Mouse (Mus musculus): ENCODE measurements around the gene Mfap3l.
"Not testable (repeated sequence)": the region's sequence is repeated elsewhere in the genome, so short reads cannot be mapped to it uniquely, and the experiment has no call there.

Gene Mfap3l

GRCm38 (mm10) chr8:60632250-60632932 lies at the start of gene Mfap3l:
TSS of gene Mfap3l (plus strand) at chr8:60632827.
- in situ Hi-C loops (cut with MboI, MseI): loop anchor here (25.0 kb wide), 1 partner anchor 905 kb away; no protein-coding TSS in a partner anchor

DNA sequence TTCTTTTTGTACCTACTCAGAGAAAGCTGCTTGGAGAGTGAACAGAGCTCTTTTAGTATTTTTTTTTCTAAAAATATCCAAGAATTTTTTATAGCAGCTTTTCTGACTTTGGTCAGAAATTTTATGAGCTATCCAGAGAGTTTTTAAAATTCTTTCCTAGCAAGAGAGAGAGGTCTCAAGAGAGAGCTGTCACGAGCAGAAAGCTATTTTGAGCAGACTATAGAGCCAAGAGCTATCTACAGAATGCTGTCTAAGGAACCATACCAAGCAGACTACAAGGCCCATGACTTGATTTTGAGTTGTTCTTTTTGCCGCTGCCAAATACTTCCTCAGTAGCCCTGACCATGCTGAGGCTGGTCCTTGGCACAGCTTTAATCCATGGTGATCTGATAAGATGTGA lies 49.3 kb upstream of the Mfap3l start:
- in situ Hi-C loops (cut with MboI, MseI): no loop called here

DNA sequence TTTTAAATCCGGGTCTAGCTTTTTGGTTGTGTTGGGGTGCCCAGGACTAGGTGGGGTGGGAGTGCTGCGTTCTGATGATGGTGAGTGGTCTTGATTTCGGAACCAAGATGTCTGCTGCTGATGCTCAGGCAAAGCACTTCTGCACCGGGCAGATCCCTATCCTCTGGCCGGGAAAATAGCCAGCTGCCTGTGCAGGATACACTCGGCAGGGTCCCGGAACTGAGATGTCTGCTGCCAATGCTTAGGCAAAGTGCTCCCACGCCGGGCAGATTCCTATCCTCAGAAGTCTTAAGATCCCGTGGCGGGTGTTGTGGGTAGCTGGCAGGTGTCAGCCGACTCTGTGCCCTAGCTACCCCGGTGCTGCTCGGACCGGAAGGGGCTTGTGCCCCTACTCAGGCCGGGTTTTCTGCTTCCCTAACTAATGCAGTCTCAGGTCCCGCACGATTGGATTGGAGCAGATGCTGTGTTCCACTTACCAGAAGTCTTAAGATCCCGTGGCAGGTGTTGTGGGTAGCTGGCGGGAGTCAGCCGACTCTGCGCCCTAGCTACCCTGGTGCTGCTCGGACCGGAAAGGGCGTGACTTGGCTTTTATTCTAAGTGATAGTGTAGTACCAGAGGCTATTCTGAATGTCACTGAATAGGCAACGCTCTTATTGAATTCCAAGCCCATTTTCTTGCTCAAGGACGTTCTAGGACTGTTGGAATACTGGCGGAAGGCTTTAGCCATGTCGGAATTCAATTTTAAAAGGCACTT lies 41.1 kb upstream of the Mfap3l start:
- in situ Hi-C loops (cut with MboI, MseI): not testable (repeated sequence)

DNA sequence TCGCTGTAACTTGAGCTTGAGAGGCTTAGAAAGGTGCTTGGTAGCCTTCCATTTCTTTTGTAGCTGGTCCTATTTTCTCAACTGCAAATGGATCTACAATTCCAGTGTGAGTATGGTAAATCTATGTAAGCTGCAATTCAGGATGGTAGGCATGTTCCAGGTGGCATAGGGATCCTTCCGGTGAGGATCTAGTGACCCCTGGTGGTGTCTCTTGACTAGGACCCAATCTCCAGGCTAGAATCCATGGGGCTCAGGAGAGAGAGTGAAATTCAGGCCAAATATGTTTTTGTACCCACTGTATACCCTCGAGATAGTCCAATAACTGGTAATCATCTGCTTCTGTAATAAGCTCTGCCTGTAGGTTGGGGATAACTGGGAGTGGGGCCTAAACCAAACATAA lies 37.9 kb upstream of the Mfap3l start:
- in situ Hi-C loops (cut with MboI, MseI): no loop called here

DNA sequence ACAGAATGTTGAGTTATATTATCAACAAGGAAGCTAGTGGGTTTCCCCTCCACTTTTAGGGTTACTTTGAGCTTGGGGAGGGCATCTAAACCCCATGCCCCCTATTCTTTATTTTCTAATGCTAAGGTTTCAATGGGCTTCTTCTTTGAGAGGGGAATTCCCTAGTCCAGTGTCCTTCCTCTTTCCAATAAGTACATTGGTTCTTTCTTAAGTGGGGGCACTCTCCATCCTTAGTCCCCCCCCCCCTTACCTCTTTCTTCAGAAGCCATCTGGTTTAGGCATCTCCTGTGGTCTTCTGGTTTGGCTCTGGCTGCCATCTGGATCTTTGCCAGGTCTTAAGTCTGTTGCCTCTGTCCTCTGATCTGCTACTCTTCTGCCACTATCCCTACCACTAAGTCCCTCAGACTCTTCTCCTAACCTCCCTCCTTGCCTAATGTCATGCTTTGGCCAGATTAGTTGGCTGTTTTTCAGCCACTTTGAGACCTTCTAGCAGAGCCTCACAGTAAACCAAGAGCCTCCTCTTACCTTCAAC lies 21.0 kb upstream of the Mfap3l start:
- in situ Hi-C loops (cut with MboI, MseI): no loop called here

DNA sequence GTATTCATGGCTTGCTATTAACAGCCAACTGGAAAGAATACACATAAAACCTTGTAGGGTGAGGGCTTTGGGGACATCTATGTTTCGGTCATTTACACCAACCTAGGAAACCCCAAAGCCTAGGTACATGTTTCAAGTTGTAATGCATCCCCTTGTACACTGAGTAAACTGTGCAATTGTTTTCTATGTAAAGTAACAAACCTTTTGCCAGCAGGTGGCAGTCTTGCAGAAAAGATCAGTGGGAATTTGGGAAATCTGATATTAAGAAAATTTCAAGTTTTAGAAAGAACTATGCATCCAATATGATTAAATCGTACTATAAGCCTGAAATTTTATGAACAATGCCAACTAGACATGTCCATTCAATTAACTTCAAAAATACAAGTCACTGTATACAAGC lies 15.7 kb upstream of the Mfap3l start:
- in situ Hi-C loops (cut with MboI, MseI): no loop called here

DNA sequence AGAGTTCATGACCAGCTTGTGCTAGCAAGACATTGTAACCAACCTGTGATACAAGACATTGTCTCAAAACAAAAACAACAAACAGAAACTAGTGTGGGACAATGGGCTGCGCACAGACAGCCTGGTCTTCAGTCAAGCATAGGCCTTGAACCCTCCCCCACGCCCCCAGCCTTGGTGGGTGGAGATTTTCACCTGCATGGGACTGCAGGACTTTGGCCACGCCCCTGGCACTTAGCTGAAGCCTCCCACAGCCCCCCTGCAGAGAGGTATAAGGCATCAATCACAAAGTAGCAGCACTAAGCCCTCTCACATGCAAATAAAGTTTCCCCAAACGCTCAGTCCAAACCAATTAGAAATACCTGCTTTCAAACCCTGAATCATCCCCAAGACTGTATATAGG lies 11.1 kb upstream of the Mfap3l start:
- in situ Hi-C loops (cut with MboI, MseI): loop anchor here (5.0 kb wide), 1 partner anchor 251 kb away; no protein-coding TSS in a partner anchor

- in situ Hi-C loops (cut with MboI, MseI): loop anchor here (5.0 kb wide), 1 partner anchor 250 kb away; no protein-coding TSS in a partner anchor
Measured at GRCm38 (mm10) chr8:60622056-60622455, 10.6 kb upstream of the Mfap3l start.

GRCm38 (mm10) chr8:60623438-60623837 lies 9.2 kb upstream of the Mfap3l start:
- in situ Hi-C loops (cut with MboI, MseI): loop anchor here (5.0 kb wide), 1 partner anchor 249 kb away; no protein-coding TSS in a partner anchor

DNA sequence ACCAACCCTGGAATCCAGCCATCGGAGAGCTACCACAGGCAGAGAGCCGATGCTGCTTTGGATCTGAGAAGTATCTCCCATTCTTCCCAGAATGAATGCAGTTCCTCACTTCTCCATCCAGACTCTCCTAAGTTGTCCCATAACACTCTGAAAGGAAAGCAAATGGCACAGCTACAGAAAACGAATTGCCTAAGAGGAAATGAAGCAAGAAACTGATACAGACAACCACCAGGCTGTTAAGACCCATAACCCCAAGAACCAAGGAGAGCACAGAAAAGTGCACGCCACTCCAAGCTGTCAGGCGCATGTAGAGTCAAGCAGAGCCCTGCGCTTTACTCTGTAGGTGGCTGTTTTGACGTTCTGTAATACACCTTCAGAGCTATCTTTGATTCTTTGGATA lies 7.9 kb upstream of the Mfap3l start:
- in situ Hi-C loops (cut with MboI, MseI): loop anchor here (5.0 to 25.0 kb wide), 2 partner anchors 248 to 913 kb away; no protein-coding TSS in a partner anchor

DNA sequence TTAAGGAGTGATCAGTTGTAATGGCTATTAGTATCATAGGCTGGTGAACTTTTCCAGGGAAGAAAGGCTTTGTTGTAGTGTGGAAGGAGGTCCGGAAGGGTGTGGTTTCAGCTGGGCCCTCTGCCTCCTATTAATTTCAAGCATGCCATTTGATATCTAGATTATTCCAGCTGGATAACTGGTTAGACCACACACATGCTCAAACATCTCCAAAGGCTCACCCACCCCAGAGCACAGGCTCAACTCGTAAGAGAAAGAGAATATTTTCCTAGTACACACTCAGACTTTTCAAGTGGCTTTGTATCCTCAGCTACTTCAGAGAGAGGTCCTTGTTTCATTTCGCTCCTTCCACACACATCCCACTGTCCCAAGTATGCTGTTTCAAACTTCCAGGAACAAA lies 4.7 kb upstream of the Mfap3l start:
- in situ Hi-C loops (cut with MboI, MseI): loop anchor here (25.0 kb wide), 1 partner anchor 909 kb away; no protein-coding TSS in a partner anchor

DNA sequence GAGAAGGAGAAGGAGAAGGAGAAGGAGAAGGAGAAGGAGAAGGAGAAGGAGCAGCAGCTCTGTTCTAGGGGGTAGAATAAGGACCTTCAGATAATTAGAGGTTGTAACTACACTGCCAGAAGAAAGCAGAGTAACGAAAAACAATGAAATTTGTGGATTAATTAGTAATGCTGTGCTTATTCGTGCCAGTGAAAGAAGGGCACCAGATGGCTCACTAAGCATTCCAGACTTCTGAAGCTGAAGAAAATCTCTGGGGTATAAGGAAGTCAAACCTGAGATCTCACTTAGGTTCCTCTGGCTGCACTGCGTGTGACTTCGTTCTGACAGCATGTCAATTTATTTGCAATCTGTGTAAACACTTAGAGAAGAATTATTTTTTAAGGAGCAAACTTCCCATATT lies 3.6 kb upstream of the Mfap3l start:
- in situ Hi-C loops (cut with MboI, MseI): loop anchor here (25.0 kb wide), 1 partner anchor 908 kb away; no protein-coding TSS in a partner anchor

- in situ Hi-C loops (cut with MboI, MseI): loop anchor here (25.0 kb wide), 1 partner anchor 906 kb away; no protein-coding TSS in a partner anchor
Measured at GRCm38 (mm10) chr8:60631504-60631934, 1.1 kb upstream of the Mfap3l start.

GRCm38 (mm10) chr8:60632933-60633655 lies 467 bp downstream of the Mfap3l start:
- in situ Hi-C loops (cut with MboI, MseI): loop anchor here (25.0 kb wide), 1 partner anchor 904 kb away; no protein-coding TSS in a partner anchor

- in situ Hi-C loops (cut with MboI, MseI): loop anchor here (25.0 kb wide), 1 partner anchor 902 kb away; no protein-coding TSS in a partner anchor
Measured at GRCm38 (mm10) chr8:60634921-60635320, 2.3 kb downstream of the Mfap3l start.

GRCm38 (mm10) chr8:60635846-60636245 lies 3.2 kb downstream of the Mfap3l start:
- in situ Hi-C loops (cut with MboI, MseI): loop anchor here (25.0 kb wide), 1 partner anchor 901 kb away; no protein-coding TSS in a partner anchor

DNA sequence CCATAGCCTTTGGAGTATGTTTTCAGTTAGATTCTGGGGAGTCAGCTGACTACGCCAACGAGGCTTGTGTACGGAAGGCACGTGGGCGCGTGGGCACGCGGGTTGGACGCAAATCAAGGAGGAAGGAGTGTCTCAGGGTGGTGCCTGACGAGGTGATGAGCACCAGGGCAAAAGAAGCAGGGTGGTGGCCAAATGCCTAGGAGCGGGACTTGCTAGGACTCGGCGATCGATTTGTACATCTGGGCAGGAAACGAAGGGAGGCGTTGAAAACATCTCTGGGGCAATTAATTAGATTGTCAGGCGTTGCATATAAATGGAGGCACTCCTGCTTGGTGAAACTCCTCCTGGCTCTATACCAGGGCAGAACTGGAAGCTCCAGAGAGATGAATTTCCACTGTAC lies 7.4 kb downstream of the Mfap3l start:
- in situ Hi-C loops (cut with MboI, MseI): loop anchor here (25.0 kb wide), 1 partner anchor 897 kb away; no protein-coding TSS in a partner anchor

DNA sequence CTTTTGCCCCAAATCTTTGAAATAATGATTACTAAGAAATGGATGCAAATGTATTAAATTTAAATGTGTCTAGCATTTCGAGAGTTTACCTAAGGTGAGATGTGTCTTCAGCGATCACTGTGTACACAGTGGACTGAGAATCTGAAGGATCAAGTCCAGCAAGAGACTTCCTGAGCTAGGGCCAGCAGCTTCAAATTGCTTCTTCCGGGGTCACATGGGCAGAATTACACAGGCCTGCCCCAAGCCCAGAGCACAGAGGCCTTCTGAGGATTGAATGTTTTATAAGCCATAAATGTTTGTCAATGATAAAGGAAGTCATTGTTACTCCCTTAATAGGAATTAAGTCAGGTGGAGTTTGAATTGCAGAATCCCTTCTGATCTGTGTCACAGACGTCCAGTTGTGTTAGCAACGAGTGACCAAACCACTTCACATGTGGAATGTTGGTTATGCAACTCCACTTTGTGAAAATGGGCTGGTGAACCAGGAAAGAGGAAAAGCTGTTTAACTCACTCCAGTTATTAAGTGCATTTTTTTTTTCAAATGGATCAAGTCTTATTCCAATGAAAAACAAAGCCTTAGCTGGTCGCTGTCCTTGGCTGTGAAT lies 10.9 kb downstream of the Mfap3l start:
- in situ Hi-C loops (cut with MboI, MseI): loop anchor here (25.0 kb wide), 1 partner anchor 894 kb away; no protein-coding TSS in a partner anchor

- in situ Hi-C loops (cut with MboI, MseI): loop anchor here (25.0 kb wide), 1 partner anchor 892 kb away; no protein-coding TSS in a partner anchor
Measured at GRCm38 (mm10) chr8:60645164-60645563, 12.5 kb downstream of the Mfap3l start.

DNA sequence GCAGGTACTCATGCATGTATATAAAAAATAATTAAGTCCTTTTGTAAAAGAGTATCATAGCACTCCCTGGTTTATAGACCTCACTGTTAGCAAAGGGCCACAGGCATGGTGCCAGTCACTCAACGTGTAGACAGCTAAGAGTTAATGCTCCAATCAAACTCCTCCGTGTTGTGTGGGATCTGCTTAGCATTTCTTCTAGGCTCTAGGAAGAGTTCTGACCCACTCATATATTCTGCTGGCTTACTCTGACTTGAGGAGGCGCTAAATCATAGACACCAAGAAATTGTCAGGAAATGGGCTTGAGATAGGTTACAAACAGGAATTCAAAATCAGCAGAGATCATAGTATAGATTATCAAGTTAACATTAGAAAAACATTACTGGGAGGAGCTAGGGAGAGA lies 13.3 kb downstream of the Mfap3l start:
- in situ Hi-C loops (cut with MboI, MseI): loop anchor here (25.0 kb wide), 1 partner anchor 891 kb away; no protein-coding TSS in a partner anchor
